Mouse (Mus musculus): ENCODE measurements around the gene Notum.

- TF ChIP-seq CTCF (IDR thresholded peaks at IDR 0.05; ENCODE audit: borderline replicate concordance, control insufficient read depth, extremely low read depth, insufficient read depth, low read length, poor library complexity) (no peak), POLR2A (IDR thresholded peaks at IDR 0.05; ENCODE audit: control insufficient read depth, extremely low read depth, insufficient read depth, low read length, poor library complexity) (no peak)
Observed at GRCm38 (mm10) chr11:120710672-120711071, 49.7 kb upstream of the Notum start.

Data from thymus, adult 2 months (tissue).